Mouse (Mus musculus) heart, postnatal 0 days (tissue): ENCODE measurements at regions not wholly inside any gene's neighbourhood (a gene's known extent, or its start where the extent isn't known, plus 50 kb on each side); places are given as distances from the start of the nearest gene placed in this dataset.

Source experiments
- ATAC-seq: fragments of 200-750 bp; cut with Nextera tagmentation; 2 replicates; pipeline ENCODE4 v1.8.0; 2017; ENCODE audit warnings: low read depth, moderate number of reproducible peaks, moderate library complexity; ENCODE audit not compliant: insufficient read depth
- DNase-seq: peaks from one replicate; pipeline ENCODE4 v3.0.0-alpha.2; 2016; ENCODE audit warnings: low spot score
- H3K27ac ChIP-seq: fragments of 300-500 bp; sonication (generic); 2 replicates; pipeline ENCODE4 v1.5.1; 2014; ENCODE audit warnings: low read depth, mild to moderate bottlenecking
- H3K27me3 ChIP-seq: fragments of 300-500 bp; sonication (generic); 2 replicates; pipeline ENCODE4 v1.6.1; 2014; ENCODE audit warnings: low read length, mixed read lengths; ENCODE audit not compliant: control insufficient read depth, insufficient read depth
- H3K36me3 ChIP-seq: fragments of 300-500 bp; sonication (generic); replicated peaks from 2 replicates; pipeline ENCODE4 v1.6.1; 2014; ENCODE audit warnings: low read length, mixed read lengths; ENCODE audit not compliant: control insufficient read depth, insufficient read depth
- H3K4me1 ChIP-seq: fragments of 300-500 bp; sonication (generic); 2 replicates; pipeline ENCODE4 v1.6.1; 2014; ENCODE audit warnings: antibody characterized with exemption; ENCODE audit not compliant: control insufficient read depth, insufficient read depth
- H3K4me2 ChIP-seq: fragments of 300-500 bp; sonication (generic); 2 replicates; pipeline ENCODE4 v1.6.1; 2014; ENCODE audit warnings: low read depth, mild to moderate bottlenecking, low read length, moderate library complexity
- H3K4me3 ChIP-seq: fragments of 300-500 bp; sonication (generic); 2 replicates; pipeline ENCODE4 v1.5.1; 2014; ENCODE audit warnings: low read depth, low read length
- H3K9ac ChIP-seq: fragments of 300-500 bp; sonication (generic); replicated peaks from 2 replicates; pipeline ENCODE4 v1.6.1; 2014; ENCODE audit warnings: low read depth, low read length, mixed read lengths
- H3K9me3 ChIP-seq: fragments of 300-500 bp; sonication (generic); replicated peaks from 2 replicates; pipeline ENCODE4 v1.6.1; 2016; ENCODE audit warnings: low read length; ENCODE audit not compliant: control insufficient read depth
- CTCF ChIP-seq: IDR thresholded peaks from 2 replicates; pipeline ENCODE4 v1.5.1; 2016; ENCODE audit warnings: antibody characterized with exemption, control low read depth, low read depth
- EP300 ChIP-seq: IDR thresholded peaks from 2 replicates; pipeline ENCODE4 v1.6.1; 2016; ENCODE audit warnings: antibody characterized with exemption, low read depth
- WGBS: fragments of 180-500 bp; shearing (Covaris S2); extraction: QIAGEN DNeasy Blood & Tissue Kit; methylation state at CpG from one replicate; pipeline ENCODE4 v1.1.7; 2014; 5-methylcytosine and 5-hydroxymethylcytosine counted together

DNA sequence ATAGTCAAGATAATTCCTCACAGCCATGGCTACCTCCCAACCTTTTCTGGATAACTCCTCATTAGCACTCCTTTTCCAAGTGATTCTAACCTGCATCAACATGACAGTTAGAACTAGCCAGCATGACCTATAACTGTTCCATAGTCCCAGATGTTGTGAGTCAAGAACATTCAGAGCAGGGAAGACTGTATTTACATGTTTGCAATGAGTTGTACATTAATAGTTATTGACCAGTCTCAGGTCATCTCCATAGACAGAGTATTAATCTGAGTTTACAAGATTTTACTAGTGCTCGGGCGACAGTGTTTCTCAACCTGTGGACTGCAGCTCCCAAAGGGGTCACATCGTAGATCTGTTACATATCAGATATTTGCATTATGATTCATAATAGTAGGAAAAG is 1515.3 kb downstream of the Slc22a22 start:
- no peak for ATAC-seq
- 93% methylated on average over 3 of the region's 3 CpGs for WGBS
- H3K4me3 ChIP-seq: no peak overlapping the region
- no peaks in the 10 kb centered on the region; the same call in 1 of the 2 replicates for H3K4me1 ChIP-seq
- H3K4me2 ChIP-seq: no peak overlapping the region
- no peak for DNase-seq
- H3K27ac ChIP-seq: no peak overlapping the region
- no peaks in the 10 kb centered on the region; the same call in 1 of the 2 replicates for H3K9me3 ChIP-seq
- H3K36me3 ChIP-seq: no peaks in the 10 kb centered on the region
- H3K27me3 ChIP-seq: no peaks in the 10 kb centered on the region
- H3K9ac ChIP-seq: no peak overlapping the region
- TF ChIP-seq EP300: no peak
- no peak for TF ChIP-seq CTCF
